Mouse (Mus musculus) cerebellum, adult 11 months (tissue): ENCODE results near the gene Ift122.
"Not testable (repeated sequence)": the region's sequence is repeated elsewhere in the genome, so short reads cannot be mapped to it uniquely, and the experiment has no call there.

Experiments used
- DNase-seq: peaks from one replicate; pipeline ENCODE4 v3.0.0; 2022

Ift122 gene

DNA sequence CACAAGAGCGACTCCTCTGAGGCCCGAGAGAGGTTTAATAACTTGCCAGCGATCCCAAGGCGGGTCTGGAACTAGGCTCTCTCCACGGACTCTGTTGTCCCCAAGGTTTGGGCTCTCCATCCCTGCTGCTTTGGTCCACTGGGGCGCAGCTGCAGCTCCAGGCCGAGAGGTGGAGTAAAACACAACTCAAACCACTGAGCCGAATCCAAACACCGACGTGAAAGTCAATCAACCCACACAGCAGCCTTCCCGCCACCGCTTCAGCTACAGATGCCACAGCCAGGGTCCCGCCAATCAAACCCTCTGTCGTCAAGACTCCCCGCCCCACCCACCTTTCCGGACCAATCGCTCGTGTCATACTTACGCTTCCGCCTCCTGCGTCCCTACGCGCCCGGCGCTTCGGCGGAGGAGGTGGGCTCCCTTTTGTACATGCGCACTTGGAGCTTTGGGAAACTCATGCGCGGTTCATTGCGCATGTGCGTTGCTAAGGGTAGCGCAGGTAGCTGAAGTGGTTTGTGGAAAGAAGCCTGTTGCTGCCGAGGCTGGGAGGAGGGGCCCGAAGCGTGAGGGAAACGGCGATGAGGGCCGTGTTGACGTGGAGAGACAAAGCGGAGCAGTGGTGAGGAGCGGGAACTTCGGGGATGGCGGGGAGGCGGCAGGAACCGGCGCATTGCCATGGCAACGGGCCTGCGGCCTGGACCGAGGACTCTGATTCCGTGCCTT, at the start of gene Ift122, which contains the start of gene Mbd4:
Ift122 (plus strand) TSS at position 380 of the 723 bp plus-strand sequence.
Mbd4 (minus strand) TSS at position 281 of the 723 bp plus-strand sequence.
- peak; percentile 97 for DNase-seq

GRCm38 (mm10) chr6:115803541-115804382, 49.5 kb upstream of the Ift122 start:
- peak; percentile 61 for DNase-seq

DNA sequence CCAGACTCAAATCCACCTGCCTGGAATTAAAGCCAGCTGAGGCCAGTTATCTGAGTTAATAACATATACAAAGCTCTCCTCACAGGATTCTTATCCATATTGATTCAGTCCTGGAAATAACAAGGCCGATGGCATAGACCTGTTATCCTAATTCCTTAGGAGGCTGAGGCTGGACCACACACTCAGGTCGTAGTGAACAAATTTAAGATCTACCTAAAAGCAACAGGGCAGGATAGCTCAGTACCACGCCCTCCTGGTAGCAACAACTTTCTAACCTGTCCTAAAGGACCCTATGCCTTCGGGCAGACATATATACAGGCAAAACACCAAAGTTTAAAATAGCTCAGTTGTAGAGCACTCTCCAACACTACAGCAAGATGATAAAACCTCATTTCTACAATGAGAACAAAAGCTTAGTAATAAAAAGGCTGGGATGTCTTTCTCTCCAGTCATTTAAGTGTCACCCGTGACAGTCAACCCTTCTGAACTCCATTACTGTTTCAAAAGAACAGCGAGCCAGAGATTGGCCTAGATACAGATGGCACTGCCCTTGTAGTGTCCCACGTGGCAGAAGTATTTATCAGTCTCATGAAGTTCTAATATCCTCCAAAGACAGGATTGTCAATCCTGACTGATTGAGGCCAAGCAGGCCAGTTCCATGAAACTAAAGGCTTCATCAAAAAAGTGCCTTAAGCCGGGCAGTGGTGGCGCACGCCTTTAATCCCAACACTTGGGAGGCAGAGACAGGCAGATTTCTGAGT, 48.7 kb upstream of the Ift122 start:
- no peak for DNase-seq

GRCm38 (mm10) chr6:115807464-115808195, 45.6 kb upstream of the Ift122 start:
- no peak for DNase-seq

DNA sequence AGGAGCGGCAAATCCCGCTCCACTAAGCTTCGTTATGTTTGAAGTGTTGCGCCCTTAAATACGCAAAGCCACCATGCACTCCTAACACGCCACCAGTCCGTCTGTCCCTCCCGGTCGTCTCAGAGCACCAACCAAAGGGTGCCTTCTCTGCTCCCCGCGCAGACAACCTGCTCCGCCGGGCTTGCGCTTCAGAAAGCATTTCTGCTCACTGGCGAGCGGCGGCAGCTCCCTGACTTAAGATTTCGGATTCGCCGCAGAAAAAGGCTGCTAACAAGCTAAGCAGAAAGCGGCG, 45.1 kb upstream of the Ift122 start:
- no peak for DNase-seq

- peak; percentile 81 for DNase-seq
These were observed 44.6 kb upstream of the Ift122 start, which contains the start of gene Rpl32 for GRCm38 (mm10) chr6:115808488-115809231. Rpl32 (minus strand) TSS chr6:115808747.

GRCm38 (mm10) chr6:115811606-115812005, 41.7 kb upstream of the Ift122 start:
- DNase-seq: no peak

- no peak for DNase-seq
These were observed 39.2 kb upstream of the Ift122 start for GRCm38 (mm10) chr6:115814104-115814503.

- DNase-seq: no peak
These were observed 38.2 kb upstream of the Ift122 start for GRCm38 (mm10) chr6:115815041-115815440.

- DNase-seq: no peak
These were observed 35.1 kb upstream of the Ift122 start for GRCm38 (mm10) chr6:115818129-115818528.

DNA sequence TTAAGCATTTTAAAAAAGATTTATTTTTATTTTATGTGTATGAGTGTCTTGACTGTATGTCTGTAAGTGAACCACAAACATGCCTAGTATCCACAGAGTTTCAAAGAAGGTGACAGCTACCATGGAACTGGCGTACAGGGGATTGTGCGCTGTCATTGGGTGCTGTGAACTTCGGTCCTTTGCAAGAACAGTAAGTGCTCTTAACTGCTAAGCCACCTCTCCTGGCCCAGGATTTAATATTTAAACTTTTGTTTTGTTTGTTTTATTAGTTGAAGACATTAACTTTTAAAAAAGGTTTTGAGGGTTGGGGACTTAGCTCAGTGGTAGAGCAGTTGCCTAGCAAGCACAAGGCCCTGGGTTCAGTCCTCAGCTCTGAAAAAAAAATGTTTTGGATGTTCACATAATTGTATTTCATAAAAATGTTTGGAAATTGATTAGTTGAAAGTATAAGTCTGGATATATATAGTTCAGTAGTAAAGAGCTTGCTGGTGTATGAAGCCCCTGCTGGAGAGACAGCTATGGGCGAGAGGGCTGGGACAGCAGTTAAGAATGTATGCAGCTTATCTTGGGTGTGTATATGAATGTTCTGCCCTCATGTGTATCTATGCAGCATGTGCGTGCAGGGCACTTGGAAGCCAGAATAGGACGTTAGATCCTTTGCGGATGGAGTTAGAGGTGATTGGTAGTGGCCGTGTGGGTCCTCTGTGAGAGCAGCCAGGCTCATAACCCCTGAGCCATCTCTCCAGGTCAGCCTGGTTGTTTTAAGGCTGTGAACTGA, 31.9 kb upstream of the Ift122 start:
- DNase-seq: no peak

DNA sequence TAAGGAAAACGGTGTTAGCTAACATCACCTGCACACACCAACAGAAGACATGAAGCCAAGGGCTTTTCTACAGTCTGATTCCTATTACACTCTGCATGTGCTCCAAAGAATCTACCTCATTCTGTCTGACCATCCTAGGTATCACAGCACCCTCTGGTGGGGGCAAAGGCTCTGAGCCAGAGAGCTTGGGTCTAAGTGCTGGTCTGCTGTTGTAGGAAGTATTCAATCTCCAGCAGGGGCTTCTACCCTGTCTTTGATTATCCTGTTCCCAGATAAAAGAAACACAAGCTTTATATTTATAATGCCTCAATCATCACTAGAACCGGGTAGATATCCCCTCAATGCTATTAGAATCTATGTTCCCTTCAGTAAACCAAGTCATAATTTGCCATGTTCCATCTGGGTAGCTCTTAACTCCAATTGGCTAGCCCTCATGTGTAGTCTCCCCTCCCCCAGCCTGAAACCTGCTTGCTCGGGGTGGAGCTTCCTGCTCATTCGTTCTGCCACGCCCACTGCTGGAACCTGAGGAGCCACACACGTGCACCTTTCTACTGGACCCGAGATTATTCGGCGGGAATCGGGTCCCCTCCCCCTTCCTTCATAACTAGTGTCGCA, 29.3 kb upstream of the Ift122 start:
- not testable (repeated sequence) for DNase-seq

DNA sequence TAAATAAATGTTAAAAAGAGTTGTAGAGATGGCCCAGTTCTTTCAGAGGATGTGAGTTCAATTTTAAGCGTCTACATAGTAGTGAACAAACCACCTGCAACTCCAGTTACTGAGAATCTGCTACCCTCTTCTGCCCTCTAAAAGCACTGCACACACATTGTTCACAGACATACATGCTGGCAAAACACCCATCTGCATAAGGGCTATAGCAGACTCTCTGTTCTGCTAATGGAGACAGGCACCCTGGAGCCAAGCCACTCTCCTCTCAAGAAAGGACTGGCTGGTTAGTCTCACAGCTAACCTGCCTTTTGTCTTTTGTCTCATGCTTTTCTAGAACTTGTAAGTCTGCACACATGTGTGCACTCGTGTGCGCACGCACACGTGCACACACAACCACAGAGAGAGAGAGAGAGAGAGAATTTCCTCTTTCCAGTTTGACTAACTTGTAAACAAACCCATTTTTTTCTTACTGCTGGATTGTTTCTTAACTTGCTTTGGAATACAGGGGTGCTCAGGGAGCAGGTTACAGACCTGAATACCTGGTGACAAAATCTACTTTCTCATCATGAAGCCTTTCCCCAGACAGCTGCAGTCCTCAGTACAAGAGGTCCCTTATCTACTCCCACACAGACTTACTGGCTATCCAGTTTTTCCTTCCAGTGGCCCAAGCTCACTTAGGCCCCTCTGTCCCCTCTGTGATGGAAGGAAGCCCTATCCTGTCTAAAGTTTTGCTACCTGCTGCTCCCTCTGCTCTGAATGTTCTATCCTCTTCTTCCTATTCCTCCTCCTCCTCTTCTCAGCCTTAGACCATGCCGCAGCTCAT, 22.3 kb upstream of the Ift122 start:
- no peak for DNase-seq

DNA sequence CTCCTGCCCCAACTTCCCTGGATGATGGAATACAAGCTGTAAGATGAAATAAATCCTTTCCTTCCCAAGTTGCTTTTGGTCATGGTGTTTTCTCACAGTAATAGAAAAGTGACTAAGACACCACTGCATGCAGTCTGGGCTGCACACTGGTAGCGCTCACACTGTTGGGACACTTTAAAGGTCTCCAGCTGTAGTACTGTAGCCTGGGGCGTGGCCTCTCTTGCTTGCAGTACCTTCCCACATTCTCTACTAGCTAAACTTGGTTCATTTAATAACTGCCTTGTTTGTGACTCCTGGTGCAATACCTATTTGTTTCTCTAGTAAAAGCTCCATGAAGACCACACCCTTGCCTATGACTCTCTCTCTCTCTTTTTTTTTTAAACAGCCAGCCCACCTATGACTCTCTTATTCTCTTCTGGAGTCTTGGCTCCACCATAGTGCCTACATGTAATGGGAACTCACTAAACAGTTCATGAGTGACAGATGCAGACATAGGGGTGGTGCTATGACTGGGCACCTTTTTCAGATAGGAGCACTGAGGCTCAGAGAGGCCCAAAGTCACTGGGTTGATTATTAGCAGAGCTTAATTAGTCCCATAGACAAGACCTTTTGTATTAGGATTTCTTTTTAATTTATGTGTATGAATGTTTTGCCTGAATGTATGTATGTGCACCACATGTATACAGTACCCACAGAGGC, 21.0 kb upstream of the Ift122 start:
- no peak for DNase-seq

DNA sequence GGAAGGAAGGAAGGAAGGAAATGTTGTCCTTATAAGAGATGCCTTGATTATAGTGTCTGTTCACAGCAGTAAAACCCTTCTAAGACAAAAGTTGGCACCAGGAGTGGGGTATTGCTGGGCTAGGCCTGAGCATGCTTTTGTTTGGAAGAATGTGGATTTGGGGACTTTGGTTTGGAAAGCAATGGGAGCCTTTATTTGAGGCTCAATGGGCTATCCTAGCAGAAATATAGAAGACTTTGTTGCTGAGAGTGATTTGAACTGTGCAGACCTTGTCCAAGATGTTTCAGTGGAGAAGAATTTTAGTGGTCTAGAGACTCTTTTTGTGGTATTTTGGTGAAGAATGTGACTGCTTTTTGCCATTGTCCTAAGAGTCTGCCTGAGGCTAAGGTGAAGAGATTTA, 19.4 kb upstream of the Ift122 start:
- DNase-seq: no peak

DNA sequence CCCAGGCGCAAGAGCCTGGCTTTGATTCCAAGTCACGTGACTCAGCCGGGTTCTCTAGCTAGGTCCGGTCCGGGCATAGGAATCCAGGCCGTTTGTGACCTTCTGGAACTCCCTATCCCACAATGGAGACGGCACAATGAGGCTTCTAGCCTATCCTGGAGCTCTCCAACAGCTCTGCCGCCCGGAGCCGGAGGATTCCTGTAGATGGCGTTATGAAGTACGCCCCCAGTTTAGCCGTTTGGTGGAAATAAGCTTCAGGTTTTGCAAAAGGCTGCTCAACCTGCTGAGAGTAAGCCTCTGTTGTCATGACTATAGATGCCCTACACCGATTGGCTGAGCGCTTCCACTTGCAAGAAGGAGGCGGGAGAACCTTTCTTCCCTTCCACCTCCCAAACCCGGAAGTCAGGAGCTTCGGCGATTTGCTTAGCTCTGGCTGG, 15.1 kb upstream of the Ift122 start, which contains the start of gene Efcab12:
Efcab12 (minus strand) TSS at position 252 of the 437 bp plus-strand sequence.
- peak; percentile 72 for DNase-seq

DNA sequence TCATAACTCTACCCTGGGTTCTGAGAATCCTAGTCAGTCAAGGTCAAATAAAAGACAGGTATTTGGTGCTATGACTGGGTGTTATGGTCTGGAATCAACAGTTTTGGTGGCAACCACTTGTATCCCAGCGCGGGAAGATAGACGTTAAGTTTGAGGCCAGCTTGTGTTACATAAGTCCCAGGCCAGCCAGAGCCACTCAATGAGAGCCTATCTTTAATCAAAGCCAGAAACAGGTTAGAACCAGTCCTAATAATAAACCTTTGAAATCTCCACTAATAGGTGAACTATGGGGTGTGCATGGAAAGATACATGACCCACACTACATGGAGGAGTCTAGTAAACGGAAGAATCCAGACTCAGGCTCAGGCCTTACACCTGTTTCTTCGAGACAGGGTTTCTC, 14.5 kb upstream of the Ift122 start:
- DNase-seq: no peak

GRCm38 (mm10) chr6:115845006-115845405, 8.3 kb upstream of the Ift122 start:
- DNase-seq: no peak
